Mouse (Mus musculus) heart, postnatal 4 days (tissue): Measurements from ENCODE around the gene Glyatl3. TPM values are rescaled to one million over a fixed set of nuclear protein-coding genes. Genes with fewer than 3 reads are reported as not detected.

ENCODE experiments used
- DNase-seq: peaks from one replicate; pipeline ENCODE4 v3.0.0; 2021
- total RNA-seq, 2 experiments: library from RNA; stranded (reverse); gene quantifications; 2 replicates each; pipeline ENCODE4 v1.2.3; 2021

The Glyatl3 gene
- total RNA-seq, 2 experiments from 2014 or later, result not detected

- no peak for DNase-seq
Observed at GRCm38 (mm10) chr17:40855065-40855464, 59.1 kb downstream of the Glyatl3 start.

Other genes starting within 250 kb of the Glyatl3 start
- not detected for gene Esp1, start 187.2 kb downstream of the Glyatl3 start, total RNA-seq
- not detected for gene Crisp2, start 107.3 kb downstream of the Glyatl3 start, total RNA-seq
- gene Rhag, start 103.2 kb downstream of the Glyatl3 start, total RNA-seq, result 1 to 10 TPM in 1 of 2 experiments, under 1 TPM in 1; 0.21 to 1.1 TPM
- 1 to 10 TPM in 1 of 2 experiments, under 1 TPM in 1; 0.38 to 1.0 TPM for gene 9130008F23Rik, start 33.8 kb downstream of the Glyatl3 start, total RNA-seq
- gene Mut, start 20.3 kb upstream of the Glyatl3 start, total RNA-seq, result 10 to 100 TPM; 55.9 to 60.0 TPM
- 10 to 100 TPM; 11.8 to 11.9 TPM for gene Cenpq, start 20.7 kb upstream of the Glyatl3 start, total RNA-seq